Mouse (Mus musculus): ENCODE measurements around the gene Npepl1. TPM values are rescaled to one million over a fixed set of nuclear protein-coding genes. Genes with fewer than 3 reads are reported as not detected.

Npepl1 gene
- polyA plus RNA-seq, 1 experiment from 2014 or later: 66.8 TPM

GRCm38 (mm10) chr2:174075673-174076432, 34.3 kb upstream of the Npepl1 start, which contains the start of gene Stx16:
Gene Stx16, plus strand, starts transcription at chr2:174076308.
- Histone ChIP-seq H3K27ac (replicated peaks) (peak within 1 kb of the TSS; percentile 98), H3K9me3 (replicated peaks) (no peaks in the 10 kb centered on the region), H3K36me3 (no peaks in the 10 kb centered on the region), H3K4me3 (replicated peaks) (peak within 1 kb of the TSS; percentile 91), H3K4me2 (replicated peaks) (peak within 1 kb of the TSS; percentile 85), H3K4me1 (peaks cover 46% of the 10 kb centered on the region), H3K27me3 (no peaks in the 10 kb centered on the region), H3K9ac (peak within 1 kb of the TSS; percentile 64)
- peak; percentile 92 for ATAC-seq (ENCODE audit: insufficient number of reproducible peaks, low FRiP score, low TSS enrichment, low read depth)
- 1% methylated on average over 32 of the region's 32 CpGs for WGBS

- Histone ChIP-seq H3K9ac (peak overlapping the region; percentile 64), H3K4me3 (replicated peaks) (peak overlapping the region; percentile 91), H3K27me3 (no peaks in the 10 kb centered on the region), H3K4me2 (replicated peaks) (peak overlapping the region; percentile 85), H3K27ac (replicated peaks) (peak overlapping the region; percentile 98), H3K4me1 (peaks cover 46% of the 10 kb centered on the region), H3K36me3 (no peaks in the 10 kb centered on the region), H3K9me3 (replicated peaks) (no peaks in the 10 kb centered on the region)
- under 1% methylated on average over 22 of the region's 22 CpGs for WGBS
- ATAC-seq (ENCODE audit: insufficient number of reproducible peaks, low FRiP score, low TSS enrichment, low read depth): peak; percentile 36
Observed at GRCm38 (mm10) chr2:174076433-174076824, 33.7 kb upstream of the Npepl1 start.

GRCm38 (mm10) chr2:174077004-174077695, 33.0 kb upstream of the Npepl1 start:
- Histone ChIP-seq H3K27me3 (no peaks in the 10 kb centered on the region), H3K36me3 (no peaks in the 10 kb centered on the region), H3K4me1 (peaks cover 46% of the 10 kb centered on the region), H3K4me3 (replicated peaks) (peak overlapping the region; percentile 91), H3K9me3 (replicated peaks) (no peaks in the 10 kb centered on the region), H3K9ac (peak overlapping the region; percentile 64), H3K27ac (replicated peaks) (peak overlapping the region; percentile 98), H3K4me2 (replicated peaks) (peak overlapping the region; percentile 85)
- ATAC-seq (ENCODE audit: insufficient number of reproducible peaks, low FRiP score, low TSS enrichment, low read depth): no peak
- under 1% methylated on average over 19 of the region's 19 CpGs for WGBS

- Histone ChIP-seq H3K4me3 (replicated peaks) (peak overlapping the region; percentile 91), H3K27me3 (no peaks in the 10 kb centered on the region), H3K9ac (peak overlapping the region; percentile 15; the same call in 1 of the 2 replicates), H3K9me3 (replicated peaks) (no peaks in the 10 kb centered on the region), H3K4me2 (replicated peaks) (peak overlapping the region; percentile 85), H3K27ac (replicated peaks) (peak overlapping the region; percentile 98), H3K4me1 (peaks cover 44% of the 10 kb centered on the region), H3K36me3 (no peaks in the 10 kb centered on the region)
- ATAC-seq (ENCODE audit: insufficient number of reproducible peaks, low FRiP score, low TSS enrichment, low read depth): no peak
- WGBS: 8% methylated on average over 11 of the region's 11 CpGs
Observed at GRCm38 (mm10) chr2:174077776-174078338, 32.3 kb upstream of the Npepl1 start.

GRCm38 (mm10) chr2:174081833-174082232, 28.3 kb upstream of the Npepl1 start:
- H3K27ac ChIP-seq (replicated peaks): no peak overlapping the region
- no peaks in the 10 kb centered on the region for H3K9me3 ChIP-seq (replicated peaks)
- no peak overlapping the region for H3K4me3 ChIP-seq (replicated peaks)
- ATAC-seq (ENCODE audit: insufficient number of reproducible peaks, low FRiP score, low TSS enrichment, low read depth): no peak
- no peak overlapping the region for H3K4me2 ChIP-seq (replicated peaks)
- H3K9ac ChIP-seq: no peak overlapping the region
- 87% methylated on average over 5 of the region's 5 CpGs for WGBS
- H3K36me3 ChIP-seq: no peaks in the 10 kb centered on the region; the same call in 1 of the 2 replicates
- no peaks in the 10 kb centered on the region for H3K27me3 ChIP-seq
- H3K4me1 ChIP-seq: peaks cover 18% of the 10 kb centered on the region

- H3K9me3 ChIP-seq (replicated peaks): no peaks in the 10 kb centered on the region
- H3K4me3 ChIP-seq (replicated peaks): no peak overlapping the region
- no peaks in the 10 kb centered on the region; the same call in 1 of the 2 replicates for H3K36me3 ChIP-seq
- peaks cover 13% of the 10 kb centered on the region for H3K4me1 ChIP-seq
- no peak overlapping the region for H3K9ac ChIP-seq
- no peak overlapping the region for H3K4me2 ChIP-seq (replicated peaks)
- H3K27ac ChIP-seq (replicated peaks): no peak overlapping the region
- H3K27me3 ChIP-seq: no peaks in the 10 kb centered on the region
- no peak for ATAC-seq (ENCODE audit: insufficient number of reproducible peaks, low FRiP score, low TSS enrichment, low read depth)
- WGBS: 62% methylated on average over 3 of the region's 3 CpGs
Observed at GRCm38 (mm10) chr2:174082380-174082918, 27.7 kb upstream of the Npepl1 start.

- no peak overlapping the region for H3K4me2 ChIP-seq (replicated peaks)
- ATAC-seq (ENCODE audit: insufficient number of reproducible peaks, low FRiP score, low TSS enrichment, low read depth): no peak
- no peaks in the 10 kb centered on the region for H3K4me1 ChIP-seq
- no peaks in the 10 kb centered on the region for H3K27me3 ChIP-seq
- H3K9ac ChIP-seq: no peak overlapping the region
- no peak overlapping the region for H3K27ac ChIP-seq (replicated peaks)
- H3K9me3 ChIP-seq (replicated peaks): no peaks in the 10 kb centered on the region
- 88% methylated on average over 3 of the region's 3 CpGs for WGBS
- H3K4me3 ChIP-seq (replicated peaks): no peak overlapping the region
- peaks cover 69% of the 10 kb centered on the region for H3K36me3 ChIP-seq
Observed at GRCm38 (mm10) chr2:174095086-174095485, 15.1 kb upstream of the Npepl1 start.

GRCm38 (mm10) chr2:174102399-174102798, 7.8 kb upstream of the Npepl1 start:
- Histone ChIP-seq H3K27me3 (no peaks in the 10 kb centered on the region), H3K27ac (replicated peaks) (no peak overlapping the region), H3K4me2 (replicated peaks) (no peak overlapping the region), H3K9ac (no peak overlapping the region), H3K9me3 (replicated peaks) (no peaks in the 10 kb centered on the region), H3K4me1 (no peaks in the 10 kb centered on the region), H3K4me3 (replicated peaks) (no peak overlapping the region), H3K36me3 (peaks cover 9% of the 10 kb centered on the region)
- WGBS: 52% methylated on average over 7 of the region's 7 CpGs
- ATAC-seq (ENCODE audit: insufficient number of reproducible peaks, low FRiP score, low TSS enrichment, low read depth): no peak

GRCm38 (mm10) chr2:174103527-174103926, 6.6 kb upstream of the Npepl1 start:
- H3K4me3 ChIP-seq (replicated peaks): no peak overlapping the region
- H3K9me3 ChIP-seq (replicated peaks): no peaks in the 10 kb centered on the region
- H3K27ac ChIP-seq (replicated peaks): no peak overlapping the region
- WGBS: 84% methylated on average over 4 of the region's 4 CpGs
- H3K36me3 ChIP-seq: peaks cover 6% of the 10 kb centered on the region; the same call in 1 of the 2 replicates
- no peaks in the 10 kb centered on the region for H3K4me1 ChIP-seq
- no peaks in the 10 kb centered on the region for H3K27me3 ChIP-seq
- H3K4me2 ChIP-seq (replicated peaks): no peak overlapping the region
- ATAC-seq (ENCODE audit: insufficient number of reproducible peaks, low FRiP score, low TSS enrichment, low read depth): no peak
- H3K9ac ChIP-seq: no peak overlapping the region

GRCm38 (mm10) chr2:174107375-174107774, 2.8 kb upstream of the Npepl1 start:
- WGBS: 74% methylated on average over 3 of the region's 3 CpGs
- no peak overlapping the region for H3K4me2 ChIP-seq (replicated peaks)
- H3K4me3 ChIP-seq (replicated peaks): no peak overlapping the region
- H3K9ac ChIP-seq: no peak overlapping the region
- H3K9me3 ChIP-seq (replicated peaks): no peaks in the 10 kb centered on the region
- no peaks in the 10 kb centered on the region for H3K36me3 ChIP-seq
- peaks cover 18% of the 10 kb centered on the region for H3K4me1 ChIP-seq
- ATAC-seq (ENCODE audit: insufficient number of reproducible peaks, low FRiP score, low TSS enrichment, low read depth): no peak
- H3K27ac ChIP-seq (replicated peaks): no peak overlapping the region
- H3K27me3 ChIP-seq: no peaks in the 10 kb centered on the region
